Mouse (Mus musculus) left cerebral cortex, adult 11 months (tissue): ENCODE results near the gene Slc51a.
A peak's percentile ranks its signal among the peaks of the same experiment; 100 is the strongest.

Source experiments
- DNase-seq: peaks from one replicate; pipeline ENCODE4 v3.0.0; 2022; ENCODE audit warnings: low spot score

Gene Slc51a

DNA sequence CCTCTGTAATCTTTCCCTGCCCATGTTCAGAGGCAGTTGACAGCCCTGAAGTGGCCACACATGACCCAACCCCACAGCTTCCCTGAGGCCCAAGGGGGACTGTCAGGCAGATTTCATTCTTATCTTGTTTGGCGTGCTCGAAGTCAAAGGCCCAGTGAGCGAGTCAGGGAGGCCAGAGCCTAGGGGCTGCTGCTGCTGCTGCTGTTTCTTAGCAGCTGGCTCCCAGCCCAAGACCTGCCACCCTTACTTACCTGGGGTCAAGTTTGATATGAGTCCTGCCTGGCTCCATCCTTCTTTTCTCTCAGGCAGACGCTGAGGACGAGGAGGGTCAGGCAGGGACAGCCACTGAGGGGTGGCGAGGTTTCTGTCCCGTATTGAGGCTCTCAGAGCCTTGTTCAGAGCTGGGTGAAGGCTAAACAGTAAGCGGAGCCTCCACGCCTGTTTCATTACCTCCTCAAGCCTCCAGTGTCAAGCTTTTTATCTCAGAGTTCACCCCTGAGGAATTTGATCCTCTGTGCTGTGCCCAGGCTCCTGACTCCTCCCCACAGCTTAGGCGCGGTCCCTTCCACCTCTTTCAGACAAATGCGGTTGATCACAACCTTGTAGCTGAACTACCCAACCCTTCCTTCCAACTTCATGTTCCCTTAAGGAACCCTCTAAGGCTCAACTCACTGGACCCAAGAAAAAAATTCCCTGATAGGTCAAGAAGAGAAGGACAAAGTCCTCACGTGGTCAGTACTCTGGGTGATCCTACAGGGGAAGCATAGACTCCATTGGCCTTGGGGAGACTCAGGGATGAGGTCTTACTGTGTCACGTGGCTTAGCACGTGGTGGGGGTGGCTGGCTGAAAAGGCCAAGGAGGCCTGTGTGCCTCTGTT is at the start of gene Slc51a:
Gene Slc51a (minus strand): TSS at position 646 of the 878 bp plus-strand sequence.
- DNase-seq: no peak

DNA sequence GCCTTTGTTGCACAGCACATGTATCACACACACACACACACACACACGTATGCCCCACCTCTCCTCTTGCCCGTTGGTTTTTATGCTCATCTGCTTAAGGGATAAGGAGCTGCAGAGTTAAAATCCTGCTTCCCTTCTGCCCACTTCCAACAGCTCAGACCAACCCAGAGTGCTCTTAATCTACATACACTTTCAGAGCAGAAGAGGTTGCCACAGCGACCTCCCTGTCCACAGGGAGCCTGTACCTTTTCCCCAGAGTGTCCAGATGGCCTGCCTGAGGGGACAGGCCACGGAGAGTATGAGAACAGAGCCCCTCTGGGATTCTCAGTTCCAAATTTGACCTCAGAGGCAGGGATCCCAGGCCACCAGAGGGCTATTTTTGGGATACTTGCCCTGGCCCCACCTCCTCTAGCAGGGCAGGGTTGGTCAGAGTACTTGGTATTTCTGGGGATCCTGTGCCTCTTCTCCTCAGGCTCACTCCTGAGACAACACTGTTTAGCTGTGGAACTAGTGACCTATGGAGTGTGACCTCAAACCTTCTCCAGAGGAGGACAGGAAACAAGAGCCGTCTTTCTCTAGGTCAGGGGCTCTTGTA is 47.6 kb upstream of the Slc51a start:
- no peak for DNase-seq

DNA sequence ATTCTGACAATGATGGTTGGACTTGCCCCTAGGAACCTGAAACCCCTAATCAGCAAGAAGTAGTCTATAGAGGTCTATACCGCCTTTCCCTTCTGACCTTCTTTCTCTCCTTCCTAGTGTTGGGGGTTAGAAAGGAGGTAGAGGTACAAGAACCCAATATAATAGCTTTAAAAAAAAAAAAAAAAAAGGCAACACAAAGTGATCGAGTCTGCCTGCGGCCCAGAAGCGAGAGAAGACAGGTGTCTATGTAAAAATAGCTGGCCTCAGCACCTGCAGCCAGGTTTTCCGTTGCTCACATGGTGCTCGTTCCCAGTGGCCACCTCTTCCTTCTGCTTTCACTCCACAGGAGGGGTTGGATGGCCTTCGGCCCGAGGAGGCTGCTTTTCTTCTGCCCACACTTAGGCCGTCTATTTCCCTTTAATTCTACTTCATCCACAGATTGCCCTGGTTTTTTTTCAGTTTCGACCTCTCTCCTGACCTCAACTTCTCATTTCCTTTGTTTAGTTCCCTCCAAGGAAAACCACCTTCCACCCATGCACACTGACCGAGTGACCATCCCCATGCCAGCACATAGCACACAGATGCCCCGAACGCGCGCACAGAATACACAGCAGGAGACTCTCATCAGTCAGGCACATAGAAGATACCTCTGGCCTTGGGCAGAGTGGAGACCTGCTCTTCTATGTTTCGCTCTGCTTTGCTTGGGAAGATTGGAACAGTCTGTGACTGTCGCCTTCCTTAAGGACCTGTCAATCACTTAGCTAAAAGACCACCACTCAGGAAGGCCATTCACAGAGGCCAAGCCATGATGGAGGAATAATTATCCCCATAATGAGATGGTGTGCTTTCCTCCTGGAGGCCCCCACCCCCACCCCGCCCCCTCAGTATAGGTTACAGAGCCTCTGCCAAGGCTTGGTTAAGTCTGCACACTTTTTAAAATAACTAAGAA is 45.5 kb upstream of the Slc51a start:
- no peak for DNase-seq

DNA sequence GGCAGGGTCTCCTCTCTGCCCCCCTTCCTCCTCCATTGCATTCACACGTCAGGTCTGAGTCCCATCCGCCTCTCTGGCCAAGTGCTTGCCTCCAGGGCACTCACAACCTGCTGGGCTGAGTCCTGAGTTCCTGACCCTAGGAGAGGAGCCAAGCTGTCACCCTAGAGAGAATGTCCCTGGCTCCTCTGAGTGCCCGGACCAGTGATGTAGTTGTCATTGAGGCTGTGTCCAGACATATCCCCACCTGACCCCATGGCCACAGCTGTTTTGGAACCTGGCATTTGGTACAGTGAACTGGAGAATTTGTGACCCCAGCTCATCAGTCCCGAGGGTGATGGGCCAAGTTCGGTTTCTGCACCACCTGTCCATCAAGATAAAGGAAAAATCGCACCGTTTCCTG is 39.2 kb upstream of the Slc51a start:
- DNase-seq: no peak

DNA sequence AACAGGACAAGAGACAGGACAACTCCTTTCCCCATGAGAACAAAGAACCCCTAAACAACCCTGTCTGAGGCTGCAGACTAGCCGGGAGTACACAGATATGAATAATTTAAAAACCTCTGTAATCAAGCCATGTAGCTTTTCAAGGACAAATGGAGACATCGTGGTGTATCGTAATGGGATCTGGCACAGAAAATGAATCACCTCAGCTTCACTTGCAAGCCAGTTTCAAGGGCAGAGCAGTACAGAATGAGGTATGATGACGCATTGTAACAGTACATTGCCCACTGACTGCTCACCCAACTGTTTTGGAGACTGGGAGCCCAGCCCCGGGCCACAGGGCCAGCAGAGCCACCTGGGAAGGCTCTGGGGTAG is 36.6 kb upstream of the Slc51a start:
- no peak for DNase-seq

DNA sequence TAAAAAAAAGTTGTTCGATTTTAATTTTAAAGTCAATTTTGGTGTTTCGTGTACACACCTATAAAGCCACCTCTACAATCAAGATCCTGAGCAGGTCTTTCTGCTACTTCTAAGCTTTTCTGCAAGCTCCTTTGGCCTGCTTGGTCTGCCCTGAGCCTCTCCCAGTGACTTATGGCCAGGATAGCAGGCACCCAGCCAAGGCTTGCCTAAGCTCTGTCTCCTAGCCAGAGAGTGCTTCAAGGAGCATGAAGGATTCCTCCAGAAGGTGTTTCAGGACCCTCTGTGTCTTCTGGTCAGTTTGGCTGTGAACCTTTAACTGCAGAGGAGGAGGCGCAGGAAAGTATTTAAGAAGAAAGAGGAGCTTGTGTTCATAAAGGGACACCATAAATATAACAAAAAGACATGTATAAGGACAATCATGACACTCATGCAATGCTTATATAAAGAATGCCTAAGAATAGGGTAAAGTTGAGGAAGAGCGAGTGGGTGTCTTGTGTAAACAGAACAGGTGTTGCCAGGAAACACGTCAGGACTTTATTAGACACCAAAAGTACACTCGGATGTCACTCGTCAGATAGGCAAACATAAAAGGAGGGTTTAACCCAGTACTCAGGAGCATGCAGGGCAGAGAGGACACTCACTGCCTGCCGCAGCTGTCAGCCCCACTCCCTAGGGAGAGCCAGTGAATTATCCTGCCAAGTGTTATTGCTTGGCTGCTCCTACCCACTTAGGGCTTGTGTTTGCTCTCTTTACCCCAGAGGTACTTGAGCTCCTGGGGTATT is 36.0 kb upstream of the Slc51a start:
- no peak for DNase-seq

DNA sequence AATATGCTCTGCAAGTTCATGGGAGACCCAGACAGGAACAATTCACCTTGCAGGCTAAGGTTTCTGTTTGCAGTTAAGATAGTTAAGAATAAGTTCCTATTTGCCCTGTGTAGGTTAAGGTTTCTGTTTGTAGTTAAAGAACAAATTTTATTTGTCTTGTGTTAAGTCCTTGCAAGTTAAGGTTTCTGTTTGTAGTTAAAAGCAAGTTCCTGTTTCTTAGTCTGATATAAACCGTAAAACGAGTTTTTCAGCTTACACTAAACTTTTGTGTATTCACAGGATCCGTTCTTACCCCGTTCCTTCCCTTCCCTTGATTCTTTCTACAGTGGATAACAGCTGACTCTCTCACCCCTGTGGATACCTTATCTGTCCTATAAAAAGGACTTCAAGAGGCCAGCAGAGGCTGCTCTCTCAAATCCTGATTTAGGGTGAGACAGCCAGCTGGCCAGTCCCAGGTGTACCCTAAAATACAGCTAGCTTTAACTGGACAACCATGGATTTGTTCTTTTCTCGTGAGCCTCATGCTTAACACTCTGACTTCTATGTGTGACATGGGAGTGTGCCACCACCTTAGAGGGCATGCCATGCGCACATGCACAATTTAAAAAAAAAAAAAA is 35.0 kb upstream of the Slc51a start:
- DNase-seq: no peak

DNA sequence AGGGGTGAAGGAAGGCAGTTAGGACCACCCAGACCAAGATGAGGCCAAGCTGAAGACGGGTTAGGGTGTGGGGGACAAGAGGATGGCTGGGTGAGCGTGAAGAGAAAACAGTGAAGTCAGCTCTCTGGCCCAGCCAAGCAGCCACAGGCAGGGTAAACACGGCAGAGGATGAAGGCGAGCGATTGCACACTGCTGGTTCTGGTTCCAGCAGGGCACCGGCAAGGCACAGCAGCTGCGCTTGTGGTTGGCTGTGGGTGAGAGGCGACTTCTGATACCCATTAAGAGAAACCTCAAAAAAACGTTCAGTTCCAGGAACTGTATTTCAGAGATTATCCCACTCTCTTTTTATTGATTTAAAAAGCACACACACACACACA is 32.7 kb upstream of the Slc51a start:
- DNase-seq: no peak

DNA sequence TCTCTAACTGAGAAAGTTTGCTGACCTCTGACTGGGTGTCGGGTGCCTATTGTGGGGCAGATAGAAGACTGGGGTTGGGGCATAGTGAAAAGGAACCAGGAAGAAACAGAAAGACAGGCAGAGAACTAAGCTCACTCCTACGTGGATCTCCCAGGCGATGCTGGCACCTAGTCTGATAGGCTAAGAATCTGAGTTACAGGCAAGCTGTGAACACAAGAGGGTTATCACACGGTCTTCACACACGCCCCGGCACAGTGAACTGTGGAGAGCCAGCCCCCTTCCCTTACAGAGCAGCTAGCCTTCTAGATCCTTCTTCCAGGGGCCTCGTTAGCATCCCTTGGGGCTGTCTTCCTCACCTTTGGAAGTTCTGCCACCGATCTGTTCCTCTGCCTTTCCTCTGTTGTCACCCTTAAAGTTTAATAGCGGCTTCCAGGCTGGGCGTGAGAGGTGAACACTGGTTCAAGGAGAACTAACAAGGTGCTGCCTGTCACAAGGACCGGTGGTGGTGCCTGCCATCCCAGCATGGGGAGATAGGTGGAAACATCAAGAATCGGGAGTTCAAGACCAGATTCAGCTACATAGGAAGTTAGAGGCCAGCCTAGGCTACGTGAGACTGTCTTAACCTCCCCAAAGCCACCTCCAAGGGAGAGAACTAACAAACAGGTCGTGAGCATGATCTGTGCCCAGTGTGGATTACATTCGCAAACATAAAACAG is 32.1 kb upstream of the Slc51a start:
- DNase-seq: no peak

DNA sequence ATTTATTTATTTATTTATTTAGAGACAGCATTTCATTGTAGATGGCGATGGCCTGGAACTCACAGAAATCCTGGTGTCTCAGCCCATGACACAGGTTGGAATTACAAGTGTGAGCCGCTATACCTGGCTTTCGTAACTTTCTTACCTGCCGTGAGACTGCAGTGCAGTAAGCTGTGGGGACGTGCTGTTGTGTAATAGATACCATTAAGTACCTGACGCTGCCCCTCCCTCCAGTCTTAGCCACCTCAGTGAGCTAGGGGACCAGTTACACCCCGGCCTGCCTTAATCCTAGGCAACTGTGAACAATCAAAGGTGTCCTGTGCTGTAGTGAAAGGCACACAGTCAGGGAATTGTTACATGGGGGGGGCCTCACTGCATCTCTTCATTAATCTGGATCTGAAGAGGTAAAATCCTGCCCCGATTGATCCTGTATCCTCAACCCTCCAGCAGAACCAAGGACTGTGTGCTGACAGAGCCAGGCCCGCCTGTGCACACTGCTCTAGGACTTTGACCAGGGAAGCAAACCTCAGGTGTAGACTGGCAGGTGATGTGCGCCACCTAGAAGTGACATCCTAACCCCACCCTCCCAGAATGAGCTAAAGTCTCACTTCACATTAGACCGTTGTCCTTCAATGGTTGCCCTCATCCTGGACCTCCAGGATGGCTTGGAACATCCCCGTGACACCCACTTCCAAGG is 30.3 kb upstream of the Slc51a start:
- no peak for DNase-seq

DNA sequence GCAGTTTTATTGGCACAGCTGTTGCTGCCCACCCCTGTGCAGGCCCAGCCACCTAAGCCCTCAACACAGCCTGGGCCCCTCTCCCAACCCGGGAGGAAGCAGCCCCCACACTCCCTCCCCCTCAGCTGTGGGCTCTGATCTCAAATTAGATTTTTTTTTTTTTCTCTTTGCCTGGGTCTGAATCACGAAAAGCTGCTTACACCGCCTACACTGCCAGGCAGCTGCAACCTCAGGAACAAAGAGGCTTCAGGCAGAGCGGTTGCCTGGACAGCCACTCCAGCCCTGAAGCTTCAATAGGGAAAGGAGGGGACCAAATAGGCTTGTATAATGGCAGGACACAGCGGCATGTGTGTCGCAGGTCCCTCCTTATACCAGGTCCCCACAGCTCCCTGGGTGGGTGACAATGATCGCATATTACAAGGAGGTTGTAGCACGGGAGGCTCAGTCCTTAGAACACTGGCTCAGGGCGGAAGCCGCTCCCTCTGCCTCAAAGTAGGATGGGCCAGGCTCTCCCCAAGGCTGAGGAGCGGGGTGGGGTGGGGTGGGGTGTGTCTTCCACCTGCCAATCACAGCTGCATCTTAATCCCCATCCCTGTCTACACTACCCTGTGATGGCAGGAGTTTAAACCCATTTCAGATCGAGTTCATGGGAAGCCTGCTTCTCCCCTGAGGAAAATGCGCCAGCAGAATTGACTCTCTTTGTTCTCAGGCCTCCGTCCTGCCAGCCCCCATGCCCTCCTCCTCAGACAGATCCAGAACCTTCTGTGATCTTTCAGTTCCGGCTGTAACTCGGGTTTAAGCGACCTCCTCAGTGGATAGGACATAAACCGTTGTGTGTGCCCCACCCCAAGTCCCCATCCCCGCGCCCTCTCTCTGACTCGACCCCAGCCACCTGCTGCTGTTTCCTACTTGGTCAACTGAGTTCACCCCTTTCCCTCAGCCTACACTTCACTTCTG is 28.6 kb upstream of the Slc51a start:
- peak; percentile 81 for DNase-seq

DNA sequence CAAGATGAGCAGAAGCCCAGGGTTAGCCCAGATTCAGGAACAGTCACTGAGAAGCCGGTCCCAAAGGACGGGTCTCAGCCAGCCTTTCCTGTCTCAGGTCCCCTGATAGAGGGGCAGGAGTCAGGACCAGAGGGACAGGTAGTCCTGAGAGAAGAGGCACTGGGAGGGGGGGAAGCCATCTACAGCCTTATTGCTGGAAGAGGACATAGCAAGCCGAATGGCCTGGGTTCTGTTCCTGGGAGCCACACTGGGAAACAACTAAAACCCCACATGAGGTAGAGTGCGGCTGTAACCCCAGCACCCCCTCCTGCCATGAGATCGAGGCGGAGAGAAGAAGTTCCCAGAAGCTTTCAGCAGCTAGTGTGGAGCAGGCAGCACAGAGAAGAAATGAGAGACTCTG is 26.3 kb upstream of the Slc51a start:
- no peak for DNase-seq

DNA sequence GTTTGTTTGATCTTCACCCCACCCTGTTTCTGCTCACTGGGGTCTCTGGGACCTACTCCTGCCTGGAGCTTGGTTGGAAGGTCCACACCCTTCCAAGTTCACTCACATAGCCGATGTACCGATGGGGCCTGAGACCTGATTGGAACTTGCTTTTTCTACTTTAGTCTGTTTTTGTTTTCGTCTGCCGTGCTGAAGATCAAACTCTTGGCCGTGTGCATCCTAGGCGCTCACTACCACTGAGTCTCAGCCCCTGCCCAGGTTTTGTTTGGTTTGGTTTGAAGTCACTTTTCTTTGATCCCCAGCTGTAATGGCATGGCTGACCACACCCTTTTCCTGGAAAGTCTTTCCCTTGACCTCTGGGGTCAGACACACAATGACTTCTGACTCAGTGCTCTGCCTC is 25.7 kb upstream of the Slc51a start:
- no peak for DNase-seq

DNA sequence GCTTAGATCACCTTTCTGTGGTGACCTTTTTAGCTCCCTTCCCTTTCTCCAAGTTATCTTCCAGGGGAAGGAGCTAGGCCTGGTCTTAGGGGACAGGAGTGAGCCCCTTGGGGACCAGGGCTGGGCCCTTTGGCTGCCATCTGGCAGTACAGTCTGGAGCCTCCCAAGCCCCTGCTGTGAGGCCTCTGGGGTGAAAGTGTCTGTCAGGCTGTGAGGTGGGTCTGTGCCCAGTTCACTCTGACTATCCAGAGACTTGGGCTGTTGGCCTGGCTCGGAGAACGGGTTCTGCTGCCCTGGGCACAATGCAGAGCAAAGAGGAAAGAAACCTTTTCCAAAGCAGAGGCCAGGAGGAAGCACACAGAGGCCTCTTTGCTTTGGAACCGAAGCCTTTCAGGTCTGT is 25.2 kb upstream of the Slc51a start:
- DNase-seq: no peak

DNA sequence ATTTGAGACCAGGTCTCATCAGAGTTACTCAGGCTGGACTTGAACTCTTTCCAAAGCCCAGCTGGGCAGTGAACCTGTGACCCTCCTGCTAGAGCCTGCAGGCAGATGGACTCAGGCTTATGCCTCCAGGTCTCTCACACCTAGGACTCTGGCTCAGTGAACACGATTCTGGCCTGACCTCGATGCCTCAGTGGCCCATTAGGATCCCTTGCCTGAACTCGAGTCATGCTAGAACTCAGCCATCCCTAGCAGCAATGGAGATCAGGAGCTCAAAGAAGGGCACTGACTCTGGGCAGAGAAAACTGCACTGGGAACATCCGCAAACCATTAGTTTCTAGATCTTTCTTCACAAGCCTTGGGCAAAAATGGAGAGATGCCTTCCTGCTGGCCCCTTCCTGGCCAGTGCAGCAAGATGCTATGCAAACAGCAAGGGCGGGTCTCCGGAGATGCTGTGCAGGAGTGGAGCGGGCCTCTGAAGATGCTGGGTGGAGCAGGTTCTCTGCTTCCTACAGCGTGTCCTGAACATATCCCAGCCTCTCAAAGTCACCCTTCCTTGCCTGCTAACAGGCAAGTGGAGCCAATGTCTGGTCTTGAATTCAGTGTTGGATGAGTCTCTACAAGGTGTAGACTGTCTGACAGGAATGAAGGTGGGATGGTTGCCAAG is 24.3 kb upstream of the Slc51a start:
- DNase-seq: no peak

DNA sequence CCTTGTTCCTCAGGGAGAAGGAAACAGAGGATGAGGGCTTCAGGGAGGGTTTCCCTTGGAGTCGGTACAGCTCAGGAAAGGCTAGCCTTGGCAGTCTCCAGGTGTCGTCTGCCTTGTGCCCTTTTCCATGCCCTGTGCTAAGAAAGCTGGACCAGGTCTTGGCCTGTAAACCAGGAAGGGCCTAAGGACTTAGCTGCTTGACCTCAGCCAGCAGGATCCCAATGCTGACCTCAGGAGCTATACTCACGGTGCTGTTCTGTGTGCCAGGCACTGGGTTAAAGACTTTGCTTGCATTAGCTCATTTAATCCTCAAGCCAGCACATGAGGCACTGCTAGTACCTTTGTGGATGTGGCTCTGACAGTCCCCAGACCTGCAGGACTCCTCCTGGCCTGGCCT is 23.7 kb upstream of the Slc51a start:
- DNase-seq: no peak

DNA sequence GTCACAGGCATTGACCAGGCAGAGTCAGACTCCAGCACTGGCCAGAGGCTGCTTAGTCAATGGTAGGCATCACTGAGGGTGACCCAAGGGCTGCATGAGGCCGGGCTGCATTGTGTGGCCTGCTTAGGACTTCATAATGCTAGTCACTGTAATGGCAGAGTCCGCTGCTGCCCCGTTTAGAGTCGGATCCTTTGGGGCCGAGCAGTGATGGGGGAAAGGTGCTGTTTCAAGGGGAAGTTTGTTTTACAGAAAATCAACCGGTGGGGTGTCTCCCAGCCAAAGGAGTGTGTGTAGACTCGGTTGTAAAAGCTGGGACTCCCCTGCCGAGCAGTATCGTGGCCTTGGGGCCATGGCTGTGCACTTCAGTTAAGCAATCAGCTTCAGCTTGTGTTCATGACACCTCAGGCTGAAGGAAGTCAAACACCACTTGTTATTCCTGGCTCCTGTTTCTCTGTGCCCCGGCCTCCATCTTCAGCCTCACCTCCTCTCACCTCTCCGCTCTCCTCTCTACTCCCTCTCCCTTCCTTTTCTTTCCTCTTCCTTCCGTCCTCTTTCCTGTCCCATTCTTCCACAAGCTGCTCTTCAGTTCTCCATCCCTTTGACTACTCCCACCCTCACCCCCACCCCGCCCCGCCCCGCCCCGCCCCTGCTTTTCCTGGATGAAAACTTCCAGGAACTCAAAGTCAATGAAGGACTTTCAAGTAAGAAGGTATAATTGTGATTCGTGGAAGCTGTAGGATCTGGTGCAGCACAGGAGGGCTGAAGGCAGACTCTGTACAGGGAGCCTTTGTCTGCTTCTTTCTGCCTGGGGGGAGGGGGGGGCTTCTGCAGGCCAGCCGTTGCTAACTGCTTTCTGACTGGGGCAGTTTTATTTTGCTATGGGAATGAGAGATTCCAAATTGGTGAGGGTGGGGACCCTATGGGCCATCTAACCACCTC is 23.0 kb upstream of the Slc51a start:
- DNase-seq: no peak
